Mouse (Mus musculus) adrenal gland, postnatal 4 days (tissue): ENCODE data around the gene Gsdma2. TPM values are rescaled to one million over a fixed set of nuclear protein-coding genes. Genes with fewer than 3 reads are reported as not detected.
"Not testable (repeated sequence)": the region's sequence is repeated elsewhere in the genome, so short reads cannot be mapped to it uniquely, and the experiment has no call there.

ENCODE experiments used
- DNase-seq, 2 experiments: peaks; one replicate each; pipeline ENCODE4 v3.0.0; 2021 to 2022; ENCODE audit warnings: low spot score in 2 of 2, mixed read lengths in 2 of 2
- long read RNA-seq, 2 experiments: library from polyadenylated mRNA; stranded (forward); transcript quantifications; one replicate each; pipeline ENCODE4 v2.0.0; 2021
- total RNA-seq, 2 experiments: library from RNA; stranded (reverse); gene quantifications; 2 replicates each; pipeline ENCODE4 v1.2.3; 2021

Gsdma2 gene
- under 1 TPM; 0.25 to 0.48 TPM for total RNA-seq
- long read RNA-seq, experiment 1 = 0 reads
- long read RNA-seq, experiment 2 = 0 reads

DNA sequence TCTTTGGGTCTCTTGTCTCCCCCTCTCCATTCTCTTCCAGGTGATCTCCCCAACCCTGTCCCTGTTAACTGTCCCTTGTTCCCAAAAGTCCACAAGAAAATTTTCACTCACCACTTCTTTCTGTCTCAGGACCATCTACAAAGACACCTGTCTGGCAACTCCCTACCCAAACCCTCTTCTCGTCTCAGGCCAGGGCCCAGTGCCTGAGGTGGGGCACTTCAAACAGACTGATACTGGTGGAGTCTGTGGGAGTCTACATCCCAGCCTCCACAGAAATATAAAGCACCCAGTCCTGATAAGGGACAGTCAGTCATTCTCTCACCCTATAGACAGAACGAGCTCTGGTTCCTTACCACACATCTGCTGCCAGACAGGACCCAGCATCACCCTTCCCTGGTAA, at the start of gene Gsdma2:
TSS of gene Gsdma2 (plus strand) at position 301 of the 400 bp plus-strand sequence.
- DNase-seq = no peak

DNA sequence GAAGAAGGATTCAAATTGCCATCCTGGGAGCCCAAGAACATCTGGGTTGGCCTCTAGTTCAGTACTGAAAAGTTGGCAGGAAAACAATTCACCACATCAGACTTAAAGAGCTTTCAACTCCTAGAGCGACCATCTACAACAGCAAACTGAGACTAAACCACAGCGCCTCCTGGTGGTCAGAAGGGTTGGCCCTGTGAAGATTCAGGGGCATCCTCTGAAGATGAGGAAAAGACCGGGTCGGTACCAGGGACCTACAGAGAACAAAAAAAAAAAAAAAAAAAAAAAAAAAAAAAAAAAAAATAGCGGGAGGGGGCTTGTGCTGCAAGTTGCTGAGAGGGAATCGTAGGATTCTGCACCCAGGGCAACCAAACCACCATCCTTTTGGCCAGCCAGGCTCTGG, 49.2 kb upstream of the Gsdma2 start:
- DNase-seq = no peak

DNA sequence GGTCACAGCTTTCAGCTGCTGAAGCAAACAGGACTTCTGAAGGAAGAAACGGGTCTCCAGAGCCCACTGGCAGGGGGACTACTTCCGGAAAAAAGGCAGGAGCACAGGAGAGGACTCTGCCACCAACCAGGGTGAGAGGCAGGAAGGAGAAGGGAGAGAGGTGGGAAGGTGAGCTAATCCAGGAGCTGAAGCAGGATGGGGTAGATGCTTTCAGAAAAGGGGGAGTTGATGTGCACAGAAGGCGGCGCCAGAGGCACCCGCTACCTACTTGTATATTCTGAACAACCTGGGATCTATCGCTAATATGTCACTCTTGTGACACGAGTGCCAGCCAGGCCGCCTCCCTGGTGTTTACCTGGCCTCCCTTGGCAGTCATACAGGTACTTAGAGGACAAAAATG, 48.6 kb upstream of the Gsdma2 start, which contains the start of gene Lrrc3c:
TSS of gene Lrrc3c (plus strand) at position 301 of the 400 bp plus-strand sequence.
- no peak for DNase-seq

GRCm38 (mm10) chr11:98598851-98599290, 47.7 kb upstream of the Gsdma2 start:
- DNase-seq = no peak

GRCm38 (mm10) chr11:98599291-98599690, 47.3 kb upstream of the Gsdma2 start:
- DNase-seq = no peak

GRCm38 (mm10) chr11:98602090-98602690, 44.4 kb upstream of the Gsdma2 start:
- DNase-seq = no peak

- no peak for DNase-seq
Measured at GRCm38 (mm10) chr11:98603953-98604352, 42.6 kb upstream of the Gsdma2 start.

DNA sequence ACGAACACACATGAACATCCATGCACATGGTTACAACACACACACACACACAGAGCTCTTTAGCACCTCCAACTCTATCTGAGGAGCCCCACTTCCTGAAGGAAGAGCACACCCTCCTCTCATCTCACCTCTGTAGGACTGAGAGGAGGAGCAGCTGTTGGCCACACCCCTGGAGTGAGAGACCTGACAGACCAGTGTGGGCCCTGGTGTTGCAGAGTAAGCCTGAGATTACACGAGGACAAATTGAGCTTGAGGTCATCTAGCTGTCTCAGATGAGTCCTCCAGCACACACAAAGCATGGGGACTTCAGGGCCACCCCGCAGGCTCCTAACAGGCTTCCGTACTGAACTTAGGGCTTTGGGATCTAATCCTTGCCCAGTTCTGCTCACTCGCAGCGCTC, 41.6 kb upstream of the Gsdma2 start:
- DNase-seq = not testable (repeated sequence)

GRCm38 (mm10) chr11:98606763-98607162, 39.8 kb upstream of the Gsdma2 start:
- DNase-seq = no peak

DNA sequence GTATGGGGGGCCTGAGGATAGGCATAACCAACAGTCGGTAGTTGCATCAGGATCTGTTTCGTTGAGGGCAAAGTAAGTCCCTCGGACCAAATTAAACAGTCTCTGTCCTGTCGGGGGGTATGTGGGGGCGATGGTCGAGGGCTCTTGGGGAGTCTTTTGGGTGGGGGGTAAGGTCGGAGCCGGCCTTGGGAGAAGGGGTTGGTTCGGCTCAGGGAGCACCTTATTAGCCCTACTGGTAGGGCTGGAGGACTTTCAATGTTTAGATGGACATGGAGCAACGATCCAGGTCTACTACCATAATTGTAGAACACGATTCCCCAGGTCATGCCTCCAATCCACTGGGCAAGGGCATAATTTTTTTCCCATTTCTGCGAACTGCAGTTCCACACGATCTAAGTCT, 25.8 kb upstream of the Gsdma2 start:
- DNase-seq = no peak

- DNase-seq = not testable (repeated sequence)
Measured at GRCm38 (mm10) chr11:98623981-98624380, 22.6 kb upstream of the Gsdma2 start.

GRCm38 (mm10) chr11:98624381-98624780, 22.2 kb upstream of the Gsdma2 start:
- DNase-seq = not testable (repeated sequence)

GRCm38 (mm10) chr11:98625611-98626410, 20.7 kb upstream of the Gsdma2 start, which contains the start of the genes Gm12355 and Gsdma3:
Gm12355 (minus strand) TSS chr11:98625661.
Gsdma3 (plus strand) TSS chr11:98626360.
- no peak for DNase-seq

DNA sequence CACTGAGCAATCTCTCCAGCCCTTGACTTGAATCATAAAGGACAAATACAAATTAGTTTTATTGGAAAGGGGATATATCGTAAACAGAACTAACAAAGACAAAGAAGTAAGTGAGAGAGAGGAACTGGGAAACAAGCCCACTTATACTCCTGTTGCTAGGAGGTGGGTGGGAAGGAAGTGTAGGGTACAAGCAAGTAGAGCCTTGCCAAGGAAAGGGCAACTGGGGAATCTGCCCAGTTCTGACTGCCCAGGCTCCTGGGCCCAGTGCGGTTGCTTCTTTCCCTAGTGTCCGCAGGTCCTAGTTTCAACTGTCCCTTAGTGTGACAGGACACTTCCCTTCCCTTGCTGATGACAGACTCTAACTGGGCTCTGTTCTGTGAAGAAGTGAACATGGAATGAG, 17.9 kb upstream of the Gsdma2 start:
- no peak for DNase-seq

DNA sequence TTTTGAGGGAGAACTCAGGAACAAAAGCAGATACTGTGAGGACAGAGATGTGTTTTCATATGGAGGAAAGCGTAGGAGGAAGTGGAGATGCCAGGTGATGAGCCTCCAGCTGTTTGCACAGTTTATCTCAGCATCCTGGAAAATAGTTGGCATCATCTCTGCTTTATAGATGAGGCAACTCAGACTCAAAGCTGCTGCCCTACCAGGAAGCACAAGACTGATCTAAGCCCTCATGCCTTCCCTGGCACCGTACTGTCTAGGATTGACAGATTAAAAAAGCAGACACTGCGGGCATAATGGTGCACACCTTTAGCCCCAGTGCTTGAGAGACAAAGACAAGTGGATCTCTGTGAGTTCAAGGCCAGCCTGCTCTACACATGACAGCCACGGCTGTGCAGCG, 15.9 kb upstream of the Gsdma2 start:
- DNase-seq = no peak

- DNase-seq = not testable (repeated sequence)
Measured at GRCm38 (mm10) chr11:98635312-98635970, 11.1 kb upstream of the Gsdma2 start.

- DNase-seq = no peak
Measured at GRCm38 (mm10) chr11:98637501-98637900, 9.1 kb upstream of the Gsdma2 start.

GRCm38 (mm10) chr11:98640091-98640490, 6.5 kb upstream of the Gsdma2 start:
- DNase-seq = no peak

DNA sequence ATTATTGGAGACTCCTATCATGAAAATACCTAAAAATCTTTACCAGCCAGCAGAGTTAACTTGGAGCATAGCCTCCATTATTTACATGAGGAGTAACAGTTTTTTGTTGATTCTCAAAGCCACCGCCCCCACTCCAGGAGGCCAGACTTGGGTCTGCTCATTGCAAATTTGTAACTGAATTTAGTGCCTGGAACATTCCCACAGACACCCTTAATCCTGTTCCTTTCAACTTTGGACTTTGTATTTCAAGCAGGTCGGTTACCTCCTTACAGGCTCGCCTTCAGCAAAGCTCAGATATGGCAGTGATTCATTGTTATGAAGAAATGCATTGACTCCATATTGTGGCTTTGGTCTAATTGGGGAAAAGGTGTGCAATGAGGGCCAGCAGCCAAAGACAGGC, 1.8 kb upstream of the Gsdma2 start:
- DNase-seq = no peak

DNA sequence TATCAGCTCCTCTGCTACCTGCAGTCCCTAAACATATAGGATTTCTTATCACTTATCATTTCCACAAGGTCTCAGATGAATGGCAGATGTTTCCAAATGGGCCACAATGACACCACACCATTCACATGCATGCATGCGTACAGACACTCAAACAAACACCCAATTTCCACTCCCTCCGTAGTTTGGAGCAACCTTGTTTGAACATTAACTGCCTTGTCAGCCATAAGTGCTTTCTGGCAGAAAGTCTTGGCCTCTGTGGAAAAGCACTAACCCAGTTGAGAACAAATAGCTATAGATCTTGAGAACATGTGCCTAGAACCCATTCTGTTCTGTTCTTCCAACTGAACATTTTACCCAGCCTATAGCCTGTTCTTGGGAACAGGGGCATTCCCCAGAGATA, 613 bp upstream of the Gsdma2 start:
- no peak for DNase-seq

- DNase-seq = peak in 1 of 2 experiments; percentile 19
Measured at GRCm38 (mm10) chr11:98655076-98655475, 8.5 kb downstream of the Gsdma2 start.

GRCm38 (mm10) chr11:98660517-98660916, 14.0 kb downstream of the Gsdma2 start:
- DNase-seq = no peak
